Mouse (Mus musculus) lung, adult 2 months (tissue): ENCODE results near the gene Sp140. TPM values are rescaled to one million over a fixed set of nuclear protein-coding genes. Genes with fewer than 3 reads are reported as not detected.

Source experiments
- DNase-seq: peaks from one replicate; pipeline ENCODE4 v3.0.0; 2022
- H3K4me1 ChIP-seq: fragments of 200-500 bp; 2 replicates; pipeline ENCODE4 v1.6.1; 2011; ENCODE audit warnings: low read length; ENCODE audit not compliant: control insufficient read depth, insufficient read depth
- H3K4me3 ChIP-seq: fragments of 200-500 bp; replicated peaks from 2 replicates; pipeline ENCODE3; 2011; ENCODE audit warnings: low read depth, mild to moderate bottlenecking, control low read depth, low read length; ENCODE audit errors: extremely low read depth
- CTCF ChIP-seq: fragments of 200-500 bp; IDR thresholded peaks from 2 replicates; pipeline ENCODE4 v1.5.1; 2011; ENCODE audit warnings: mild to moderate bottlenecking, low read length, control low read depth; ENCODE audit not compliant: insufficient read depth
- POLR2A ChIP-seq: fragments of 200-500 bp; IDR thresholded peaks from 2 replicates; pipeline ENCODE4 v1.6.1; 2011; ENCODE audit warnings: low read depth, mild to moderate bottlenecking, control low read depth, low read length, borderline replicate concordance; ENCODE audit errors: extremely low read depth
- WGBS: fragments of 180-500 bp; shearing (Covaris S2); methylation state at CpG from one replicate; pipeline ENCODE4 v1.1.7; 2018; 5-methylcytosine and 5-hydroxymethylcytosine counted together
- polyA plus RNA-seq: library from polyadenylated mRNA; depleted of rRNA; stranded (reverse); fragments of >200 nt; gene quantifications from 2 replicates; pipeline ENCODE4 v1.2.3, GENCODE M21; 2012; rRNA removed

The Sp140 gene
- polyA plus RNA-seq, 1 experiment = 11.4 TPM

- no peak for DNase-seq
- TF ChIP-seq POLR2A (no peak), CTCF (no peak)
- Histone ChIP-seq H3K4me1 (no peaks in the 10 kb centered on the region), H3K4me3 (no peak overlapping the region)
- 56% methylated on average over 4 of the region's 4 CpGs for WGBS
Observed at GRCm38 (mm10) chr1:85680226-85680625, 80.0 kb downstream of the Sp140 start.

DNA sequence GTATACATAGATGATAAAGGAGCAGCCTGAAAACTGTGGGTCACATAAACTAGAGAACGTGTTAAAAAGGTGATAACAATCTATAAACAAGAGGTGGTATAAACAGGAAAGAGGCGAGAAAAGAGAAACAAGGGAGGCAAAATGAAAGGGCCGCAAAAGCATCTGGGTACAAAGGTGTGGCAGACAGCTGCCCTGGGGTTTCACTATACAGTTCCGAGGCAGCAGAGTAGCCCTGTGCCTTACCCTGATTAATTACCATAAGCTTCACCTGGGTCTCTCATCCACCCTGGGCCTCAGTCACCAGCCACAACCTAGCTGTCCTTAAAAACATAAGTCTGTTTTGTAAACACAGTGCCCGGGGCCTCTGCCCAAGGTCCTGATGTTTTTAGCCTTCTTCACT, 86.5 kb downstream of the Sp140 start:
- DNase-seq = no peak

DNA sequence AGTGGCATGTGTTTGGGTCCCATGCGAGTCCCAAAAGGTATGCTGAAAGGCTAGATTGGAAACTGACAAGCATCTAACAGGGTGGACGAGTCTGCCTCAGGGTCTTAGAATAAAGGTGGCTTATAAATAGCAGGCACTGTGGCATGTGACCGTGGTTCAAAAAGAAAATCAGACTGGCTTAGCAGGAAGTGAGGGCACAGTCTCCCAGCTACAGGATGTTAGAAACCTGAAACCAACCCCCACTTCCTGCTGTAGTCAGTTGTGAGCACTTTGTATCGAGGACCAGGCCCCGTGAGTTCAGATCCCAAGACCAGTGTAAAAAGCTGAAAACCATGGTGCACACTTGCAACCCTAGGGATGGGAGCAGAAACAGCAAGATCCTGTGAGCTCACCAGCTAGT, 87.2 kb downstream of the Sp140 start:
- Histone ChIP-seq H3K4me1 (no peaks in the 10 kb centered on the region), H3K4me3 (no peak overlapping the region)
- TF ChIP-seq CTCF = no peak
- no peak for TF ChIP-seq POLR2A
- WGBS = 39% methylated on average over 5 of the region's 5 CpGs
- no peak for DNase-seq

More for the DNA sequence above, 86.5 kb downstream of the Sp140 start:
- WGBS = 50% methylated on average over 5 of the region's 5 CpGs
- no peaks in the 10 kb centered on the region for H3K4me1 ChIP-seq
- H3K4me3 ChIP-seq = no peak overlapping the region
- no peak for TF ChIP-seq CTCF
- TF ChIP-seq POLR2A = no peak

DNA sequence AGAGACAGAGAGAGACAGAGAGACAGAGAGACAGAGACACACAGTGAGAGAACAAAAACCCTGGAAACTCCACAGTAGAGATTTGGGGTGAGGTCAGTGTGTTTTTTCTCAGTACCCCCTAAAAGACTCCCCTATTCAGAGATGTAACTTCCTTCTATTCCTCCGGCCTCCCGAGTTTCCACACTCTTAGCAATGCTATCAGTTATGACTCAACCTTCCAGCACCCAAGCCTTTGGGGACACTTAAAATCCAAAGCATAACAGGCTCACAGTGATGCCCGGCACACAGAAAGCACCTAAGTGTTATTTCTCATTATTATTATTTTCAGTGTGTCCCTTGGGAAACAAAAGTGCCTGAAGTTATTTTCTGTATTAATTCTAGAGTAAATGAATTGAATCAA, 90.4 kb downstream of the Sp140 start:
- no peak overlapping the region for H3K4me3 ChIP-seq
- DNase-seq = no peak
- no peaks in the 10 kb centered on the region for H3K4me1 ChIP-seq
- TF ChIP-seq CTCF = no peak
- no peak for TF ChIP-seq POLR2A
- 74% methylated on average over 3 of the region's 3 CpGs for WGBS

GRCm38 (mm10) chr1:85692281-85692680, 92.1 kb downstream of the Sp140 start:
- WGBS = 61% methylated on average over 1 of the region's 1 CpGs
- H3K4me3 ChIP-seq = no peak overlapping the region
- no peaks in the 10 kb centered on the region for H3K4me1 ChIP-seq
- TF ChIP-seq POLR2A (no peak), CTCF (no peak)
- DNase-seq = no peak

DNA sequence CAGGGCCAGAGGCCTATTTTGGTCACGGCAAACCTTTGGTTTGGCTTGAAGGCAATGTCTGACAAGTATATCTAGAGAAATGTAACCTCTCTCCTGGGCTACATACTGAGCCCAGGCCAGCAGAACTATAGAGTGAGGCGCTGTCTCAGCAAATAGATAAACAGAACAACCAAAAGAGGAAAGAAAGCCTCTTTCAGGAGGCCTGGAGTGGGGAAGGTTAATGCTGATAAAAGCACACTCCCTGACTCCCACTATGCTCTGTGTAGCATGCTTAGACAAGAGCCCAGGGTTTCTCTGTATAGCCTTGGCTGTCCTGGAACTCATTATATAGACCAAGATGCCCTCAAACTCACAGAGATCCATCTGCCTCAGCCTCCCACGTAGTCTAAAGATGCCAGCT, 93.1 kb downstream of the Sp140 start:
- no peak for DNase-seq
- no peak overlapping the region for H3K4me3 ChIP-seq
- WGBS = 69% methylated on average over 3 of the region's 3 CpGs
- TF ChIP-seq POLR2A = no peak
- TF ChIP-seq CTCF = no peak
- H3K4me1 ChIP-seq = no peaks in the 10 kb centered on the region

Other genes with a start within 250 kb of the Sp140 start
- gene G530012D18Rik, start 24.7 kb upstream of the Sp140 start, polyA plus RNA-seq = not detected in 2 replicates
- 13.7 and 20.1 TPM in 2 replicates for gene Sp110, start 1.6 kb upstream of the Sp140 start, polyA plus RNA-seq
- 15.7 and 26.4 TPM in 2 replicates for gene Sp100, start 49.6 kb downstream of the Sp140 start, polyA plus RNA-seq
- gene A630001G21Rik, start 178.3 kb downstream of the Sp140 start, polyA plus RNA-seq = 3.0 and 3.6 TPM in 2 replicates
- gene Cab39, start 193.1 kb downstream of the Sp140 start, polyA plus RNA-seq = 43.8 and 48.3 TPM in 2 replicates